Mouse (Mus musculus): ENCODE measurements around the gene Itsn1. TPM values are rescaled to one million over a fixed set of nuclear protein-coding genes. Genes with fewer than 3 reads are reported as not detected.

The Itsn1 gene
- total RNA-seq, 2 experiments from 2014 or later, result 145 to 159 TPM

DNA sequence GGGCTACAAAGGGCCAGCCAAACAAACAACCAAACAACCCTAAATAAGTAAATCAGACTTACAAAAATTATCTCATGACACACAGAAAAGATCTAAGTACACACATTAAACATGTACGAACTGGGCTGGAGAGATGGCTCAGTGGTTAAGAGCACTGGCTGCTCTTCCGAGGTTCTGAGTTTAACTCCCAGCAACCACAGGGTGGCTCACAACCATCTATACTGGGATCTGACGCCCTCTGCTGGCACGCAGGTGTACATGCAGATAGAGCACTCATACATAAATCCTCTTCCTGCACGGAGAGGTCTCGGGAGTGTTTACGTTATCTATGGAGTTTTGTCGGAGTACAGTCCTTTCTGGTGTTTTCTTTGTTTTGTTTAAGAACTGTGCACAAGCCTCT lies 206.0 kb downstream of the Itsn1 start:
- DNase-seq (ENCODE audit: low spot score in 2 of 2), result peak; percentile 65 to 66

DNA sequence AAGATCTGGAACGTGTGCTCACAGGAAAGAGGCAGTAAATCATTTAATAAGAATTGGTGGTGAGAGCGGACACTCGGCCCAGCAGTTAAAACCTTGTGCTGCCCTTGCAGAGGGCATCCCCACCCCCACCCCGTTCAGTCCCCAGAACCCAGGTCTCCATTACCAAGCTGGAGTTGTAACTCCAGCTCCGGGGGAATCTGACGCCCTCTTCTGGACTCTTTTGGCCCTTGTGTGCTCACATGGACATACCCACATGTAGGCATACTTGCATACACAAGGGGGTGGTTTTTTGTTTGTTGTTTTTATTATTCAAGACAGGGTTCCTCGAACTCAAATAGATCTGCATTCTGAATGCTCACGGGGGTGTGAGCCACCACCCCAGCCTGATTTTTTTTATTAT lies 206.6 kb downstream of the Itsn1 start:
- DNase-seq (ENCODE audit: low spot score in 2 of 2), result no peak

DNA sequence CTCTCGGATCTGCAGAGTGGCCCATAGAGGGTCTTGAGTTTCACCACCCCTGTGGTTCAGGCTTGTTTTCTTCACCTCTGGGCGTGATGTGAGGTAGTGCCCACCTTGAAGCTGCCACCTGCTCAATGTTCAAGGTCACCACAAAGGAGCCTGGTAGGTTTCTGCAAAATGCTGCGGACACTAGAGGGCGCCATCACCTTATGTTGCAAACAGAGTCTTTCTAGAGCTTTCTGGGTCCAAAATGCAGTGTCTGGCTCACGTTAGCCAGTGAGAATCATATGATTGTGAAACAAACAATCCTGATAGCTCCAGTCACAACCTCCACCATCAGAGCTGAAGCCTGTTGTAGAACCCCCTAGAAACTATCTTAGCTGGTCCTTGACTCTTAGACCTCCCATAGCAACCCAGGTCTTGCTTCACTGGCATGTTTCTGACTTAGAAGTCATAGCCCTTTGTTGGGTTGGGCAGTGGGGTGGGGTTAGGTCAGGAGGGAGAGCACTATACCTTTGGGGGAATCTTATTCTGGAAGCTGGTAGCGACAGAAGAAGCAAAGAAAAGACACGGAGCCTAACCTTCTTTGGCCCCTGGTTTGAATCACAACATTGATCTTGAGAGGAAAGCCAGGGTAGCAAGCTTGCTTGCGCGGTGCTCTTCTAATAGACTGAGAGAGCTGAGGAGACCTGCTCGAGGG lies 207.4 kb downstream of the Itsn1 start:
- DNase-seq (ENCODE audit: low spot score in 2 of 2), result peak; percentile 89 to 93

DNA sequence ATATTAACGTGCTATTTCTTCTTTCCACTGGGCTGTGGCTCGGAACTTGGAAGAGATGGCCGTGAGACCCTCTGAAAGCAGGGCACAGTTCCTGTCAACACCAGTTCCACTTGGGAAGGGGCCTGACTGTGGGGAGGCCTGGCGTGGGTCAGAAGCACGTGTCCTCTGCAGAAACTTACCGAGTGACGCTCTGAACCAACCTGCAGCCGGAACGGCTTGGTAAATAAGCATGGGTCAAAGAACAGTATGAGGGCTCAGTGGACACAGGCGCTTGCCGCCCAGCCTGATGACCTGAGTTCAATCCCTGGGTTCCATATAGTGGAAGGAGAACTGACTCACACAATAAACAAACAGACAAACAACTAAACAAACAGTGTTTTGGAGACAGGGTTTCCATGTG lies 208.2 kb downstream of the Itsn1 start:
- no peak for DNase-seq (ENCODE audit: low spot score in 2 of 2)

DNA sequence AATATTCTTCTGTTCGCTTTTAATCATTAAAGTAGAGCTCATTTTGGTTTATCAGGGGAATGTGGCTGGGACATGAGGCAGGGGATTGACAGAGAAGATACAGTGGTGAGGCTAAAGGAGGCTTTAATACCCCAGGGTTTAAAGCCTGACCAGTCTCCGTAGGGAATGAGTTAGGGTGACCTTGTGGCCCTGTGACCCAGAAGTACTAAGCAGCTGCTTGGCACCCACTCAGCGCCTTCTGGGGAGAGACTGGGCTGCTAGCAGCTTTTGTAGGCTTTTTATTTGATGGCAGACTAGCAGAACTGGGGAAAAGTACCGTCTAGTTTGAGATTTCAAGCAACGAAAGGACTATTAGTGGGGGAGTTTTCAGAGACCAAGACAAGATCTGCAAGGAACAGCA lies 209.1 kb downstream of the Itsn1 start:
- no peak for DNase-seq (ENCODE audit: low spot score in 2 of 2)

DNA sequence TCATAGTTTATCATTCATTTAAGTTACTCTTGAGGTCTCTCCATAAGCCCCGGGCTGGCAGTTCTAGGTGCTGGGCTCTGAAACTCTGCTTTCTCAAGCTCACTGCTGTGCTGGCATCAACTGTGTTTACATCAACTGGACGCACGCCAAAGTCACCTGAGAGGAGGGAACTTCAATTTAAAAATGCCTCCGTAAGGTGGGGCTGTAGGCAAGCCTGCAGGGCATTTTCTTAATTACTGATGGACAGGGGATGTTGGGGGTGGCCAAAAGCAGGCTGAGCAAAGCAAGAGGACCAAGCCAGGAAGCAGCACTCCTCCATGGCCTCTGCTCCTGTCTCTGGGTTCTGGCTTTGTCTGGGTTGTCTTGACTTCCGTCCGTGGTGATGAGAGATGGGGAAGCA lies 211.6 kb downstream of the Itsn1 start:
- DNase-seq (ENCODE audit: low spot score in 2 of 2), result no peak

DNA sequence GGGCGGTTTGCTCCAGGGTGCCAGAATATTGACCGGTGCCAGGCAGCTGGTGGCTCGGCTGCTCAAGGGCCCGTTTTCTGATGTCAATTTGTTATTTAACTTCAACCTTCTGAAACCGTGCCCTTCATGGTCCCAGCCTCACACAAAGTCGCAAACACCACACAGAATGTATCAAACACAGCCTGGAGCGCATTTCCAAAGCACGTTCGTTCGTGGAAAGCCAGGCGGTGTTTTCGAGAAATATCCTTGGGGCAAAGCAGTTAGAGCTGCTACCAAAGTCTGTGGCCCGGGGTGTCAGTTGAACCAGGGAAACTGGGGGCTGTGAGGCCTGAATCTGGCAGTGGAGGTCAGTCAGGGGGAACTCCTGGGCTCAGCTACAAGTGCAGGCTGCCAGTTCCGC lies 213.1 kb downstream of the Itsn1 start:
- no peak for DNase-seq (ENCODE audit: low spot score in 2 of 2)

DNA sequence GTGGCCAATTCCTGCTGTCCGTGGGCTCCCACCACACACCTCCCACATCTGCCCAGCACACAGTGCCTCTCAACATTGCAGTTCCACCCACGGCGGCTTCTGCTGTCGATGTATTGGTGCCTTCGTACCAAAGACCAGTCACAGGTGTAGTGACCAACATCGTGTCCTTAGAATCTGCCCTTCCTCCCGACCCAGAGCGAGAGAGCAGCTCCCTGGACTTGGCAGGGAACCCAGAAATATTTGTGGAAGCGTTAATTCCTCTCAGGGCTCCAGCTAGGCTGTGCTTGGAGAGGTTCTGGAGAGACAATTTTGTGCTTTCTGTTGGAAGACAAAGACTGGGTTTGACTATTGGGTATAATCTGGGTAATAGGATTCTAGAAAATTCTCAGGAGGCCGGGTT lies 217.2 kb downstream of the Itsn1 start:
- no peak for DNase-seq (ENCODE audit: low spot score in 2 of 2)

DNA sequence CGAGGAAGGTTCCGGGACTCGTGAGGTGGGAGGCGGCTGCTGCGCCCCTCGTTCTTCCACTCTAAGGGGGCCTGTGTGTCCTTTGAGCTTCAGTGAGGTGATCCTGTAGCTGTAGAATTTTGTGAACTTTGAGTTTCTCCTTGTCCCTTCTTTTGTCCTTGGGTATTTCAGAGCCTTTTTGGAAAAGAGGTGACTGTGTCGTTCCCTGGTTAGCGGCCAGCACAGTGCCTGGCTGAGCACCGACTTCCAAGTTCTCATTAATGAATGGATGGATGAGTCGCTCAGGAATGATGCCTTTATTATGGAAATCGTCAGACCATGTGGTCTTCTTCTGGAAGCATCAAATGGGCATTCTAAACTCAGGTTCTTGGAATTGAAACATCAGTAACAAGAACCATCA lies 218.0 kb downstream of the Itsn1 start:
- no peak for DNase-seq (ENCODE audit: low spot score in 2 of 2)

DNA sequence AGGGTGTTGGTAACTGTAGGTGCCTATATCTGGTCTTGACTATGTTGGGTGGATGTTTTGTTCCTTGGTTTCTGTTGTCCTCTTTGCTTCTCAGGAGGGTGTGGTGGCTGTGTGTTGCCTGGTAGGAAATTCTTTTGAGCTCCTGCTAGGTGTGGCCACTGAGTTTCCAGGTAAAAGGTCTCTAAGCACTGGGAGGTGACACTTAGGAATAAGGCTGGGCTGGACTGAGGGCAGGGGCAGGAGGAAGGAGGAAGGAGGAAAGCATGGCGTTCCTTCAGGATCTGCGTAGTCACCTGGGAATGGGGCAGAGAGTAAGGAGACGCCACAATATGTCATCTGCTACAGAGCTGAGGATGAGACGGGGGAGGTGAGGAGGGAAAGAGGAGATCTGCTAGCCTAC lies 224.9 kb downstream of the Itsn1 start:
- DNase-seq (ENCODE audit: low spot score in 2 of 2), result no peak

DNA sequence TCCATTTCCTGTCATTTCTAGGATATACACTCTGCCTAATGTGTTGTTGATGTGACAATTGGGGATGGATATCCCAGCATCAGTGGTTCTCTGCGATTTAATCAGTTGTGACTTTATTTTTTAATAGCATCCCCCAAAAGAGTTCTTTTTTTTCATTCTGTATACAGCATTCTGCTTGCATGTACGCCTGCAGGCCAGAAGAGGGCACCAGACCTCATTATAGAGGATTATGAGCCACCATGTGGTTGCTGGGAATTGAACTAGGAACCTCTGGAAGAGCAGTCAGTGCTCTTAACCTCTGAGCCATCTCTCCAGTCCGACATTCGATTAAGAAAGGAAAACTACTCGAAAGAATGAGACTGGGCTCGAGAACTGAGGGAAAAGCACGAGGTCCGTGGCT lies 225.7 kb downstream of the Itsn1 start:
- DNase-seq (ENCODE audit: low spot score in 2 of 2), result no peak

DNA sequence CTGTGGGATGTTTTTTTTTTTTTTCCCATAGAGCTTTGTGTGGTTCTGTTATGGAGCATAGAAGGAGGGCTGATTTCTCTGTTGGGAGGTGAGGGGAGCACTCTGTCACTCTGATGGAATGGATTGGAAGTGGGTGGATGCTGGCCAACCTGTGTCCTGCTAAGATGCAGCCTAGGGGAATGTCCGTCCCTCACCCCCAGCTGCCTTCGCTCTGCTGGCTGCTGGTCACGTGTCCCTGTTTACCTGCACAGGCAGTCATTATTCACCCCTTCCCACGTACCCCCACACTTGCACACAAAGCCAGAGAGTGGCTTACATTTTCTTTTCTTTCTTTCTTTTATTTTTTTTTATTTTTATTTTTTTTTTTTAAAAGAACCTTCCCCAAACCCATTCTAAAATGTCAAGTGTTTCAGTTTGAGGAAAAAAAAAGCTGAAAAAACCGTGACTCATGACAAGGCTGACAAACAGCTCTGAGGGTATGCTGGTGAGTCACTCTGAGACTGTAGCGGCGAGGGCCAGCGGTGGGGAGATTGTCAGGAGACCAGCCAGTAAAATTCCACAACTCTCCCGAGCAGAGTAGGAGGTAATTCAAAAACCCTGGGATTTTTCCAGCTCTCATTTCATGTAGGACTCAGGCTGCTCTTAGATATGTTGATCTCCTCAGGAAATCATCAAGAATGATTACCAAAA lies 233.3 kb downstream of the Itsn1 start:
- DNase-seq (ENCODE audit: low spot score in 2 of 2), result peak; percentile 31 to 46

DNA sequence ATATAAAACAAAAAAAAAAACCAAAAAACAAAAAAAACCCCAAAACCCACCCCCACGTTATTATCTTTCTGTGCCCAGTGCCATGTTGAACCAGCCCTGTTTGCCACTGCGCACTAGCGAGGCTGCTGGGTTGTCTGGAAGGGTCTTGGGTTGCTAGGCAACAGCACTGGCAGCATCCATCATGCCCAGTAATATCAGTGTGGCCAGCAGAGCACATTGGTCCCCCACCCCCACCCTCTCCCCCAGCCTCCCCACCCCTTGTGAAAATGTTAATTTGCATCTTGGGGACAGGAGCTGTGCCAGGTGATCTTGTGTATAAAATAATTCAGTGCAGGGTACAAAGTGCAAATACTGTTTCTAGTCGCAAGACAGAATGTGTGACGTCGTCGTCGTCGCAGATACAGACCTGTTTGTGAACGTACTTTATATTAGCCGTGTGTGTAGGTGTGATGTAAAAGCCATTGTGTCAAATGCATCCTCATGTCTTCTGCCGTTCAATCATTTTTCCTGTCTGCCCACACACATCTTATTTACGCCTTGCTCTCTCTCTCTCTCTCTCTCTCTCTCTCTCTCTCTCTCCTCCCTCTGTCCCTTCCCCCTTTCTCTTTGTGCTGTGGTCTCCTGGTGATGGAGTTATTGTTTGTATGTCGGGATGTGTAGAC lies 233.9 kb downstream of the Itsn1 start:
- peak; percentile 50 to 68 for DNase-seq (ENCODE audit: low spot score in 2 of 2)

DNA sequence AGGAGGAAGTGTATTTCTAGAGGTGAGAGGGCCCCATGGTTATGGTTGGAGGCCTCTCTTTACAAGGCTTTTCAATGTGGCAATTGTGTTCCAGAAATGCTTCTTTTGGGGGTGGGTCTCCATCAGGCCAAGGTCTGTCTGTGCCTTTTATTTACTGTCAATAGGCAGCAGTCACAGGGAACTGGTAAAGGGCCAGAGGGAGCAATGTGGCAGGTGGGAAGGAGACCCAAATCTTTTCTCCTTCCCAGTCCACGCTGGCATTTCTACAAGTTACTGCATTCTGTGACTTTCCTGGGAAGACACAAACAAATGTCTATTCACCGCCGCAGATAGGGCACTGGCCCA lies 234.4 kb downstream of the Itsn1 start:
- DNase-seq (ENCODE audit: low spot score in 2 of 2), result peak; percentile 24 to 27

DNA sequence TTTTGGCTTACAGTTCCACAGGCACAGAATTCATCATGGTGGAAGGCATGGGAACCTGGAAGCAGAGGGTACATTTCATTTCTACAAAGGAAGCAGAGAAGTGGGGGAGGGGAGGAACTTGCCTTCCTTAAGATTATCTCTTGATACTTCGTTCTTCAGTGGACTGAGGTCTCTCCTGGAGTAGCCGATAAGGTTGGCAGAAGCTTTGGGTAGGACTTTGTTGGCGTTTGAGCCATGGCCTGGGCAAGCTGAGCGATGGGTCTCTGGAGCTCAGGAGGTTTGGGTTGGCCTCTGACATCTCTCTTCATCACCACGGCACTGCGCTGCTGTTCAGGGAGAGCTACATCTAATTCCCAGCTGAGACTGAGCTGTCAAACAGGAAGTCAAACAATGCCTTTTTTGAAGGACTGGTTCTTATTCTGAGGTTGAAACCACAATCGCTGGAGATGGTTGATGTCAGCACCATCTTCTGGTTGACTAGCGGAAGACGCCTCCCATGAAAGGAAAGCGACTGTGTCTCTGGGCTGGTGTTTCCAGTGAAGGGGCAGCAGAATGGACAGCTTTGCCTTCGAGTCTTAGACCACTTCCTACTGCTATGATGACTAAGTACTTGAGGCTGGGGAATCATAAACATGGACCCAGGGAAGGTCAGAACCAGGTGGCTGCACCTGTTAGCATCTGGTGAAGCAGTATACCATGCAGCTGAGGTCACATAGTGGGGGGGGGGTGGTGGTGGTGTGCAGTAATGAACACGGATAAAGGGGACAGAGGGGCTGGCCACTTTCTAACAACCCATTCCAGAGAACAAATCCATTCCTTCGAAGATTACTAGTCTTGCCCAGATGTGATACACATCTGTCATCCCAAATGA lies 235.5 kb downstream of the Itsn1 start:
- no peak for DNase-seq (ENCODE audit: low spot score in 2 of 2)

DNA sequence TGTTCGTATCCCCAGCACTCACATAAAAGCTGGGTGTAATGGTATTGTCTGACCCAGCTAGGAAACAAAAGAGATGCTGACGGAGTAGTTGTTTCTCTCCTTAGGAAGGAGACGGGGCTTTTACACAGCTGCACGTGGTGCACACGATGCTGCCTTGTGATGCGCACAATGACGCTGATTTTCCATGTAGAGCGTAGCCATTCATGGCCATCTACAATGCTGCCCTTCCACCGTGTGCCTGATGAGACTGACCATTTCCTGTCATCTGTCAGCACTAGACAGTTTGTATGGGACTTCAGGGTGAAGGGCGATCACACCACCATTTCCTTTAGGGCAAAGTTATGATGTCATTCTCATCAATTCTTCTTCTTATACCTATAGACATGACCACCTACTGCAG lies 239.6 kb downstream of the Itsn1 start:
- no peak for DNase-seq (ENCODE audit: low spot score in 2 of 2)

DNA sequence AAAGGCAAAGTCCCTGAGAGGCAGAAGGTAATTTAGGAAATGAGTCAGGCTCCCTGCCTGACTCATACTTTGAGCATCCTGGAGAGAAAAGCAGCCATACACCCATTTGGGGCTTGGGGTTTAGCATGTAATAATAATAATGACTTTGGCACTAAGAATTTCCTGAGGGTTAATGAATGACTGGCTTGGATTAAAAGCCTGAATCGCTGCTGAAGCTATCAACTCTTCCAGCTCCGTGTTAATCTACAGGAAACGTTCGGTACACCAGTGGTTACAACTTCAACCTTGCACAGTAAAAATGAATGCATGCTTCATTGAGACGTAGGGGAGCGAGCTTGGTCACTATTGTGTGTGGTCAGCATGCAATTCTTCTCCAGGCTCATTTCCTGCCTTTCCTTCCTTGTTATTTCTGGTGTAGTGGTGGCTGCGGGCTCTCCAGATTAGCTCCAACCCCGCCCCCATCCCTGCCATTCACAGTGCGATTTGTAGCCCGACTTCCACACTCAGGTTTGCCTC lies 240.5 kb downstream of the Itsn1 start:
- no peak for DNase-seq (ENCODE audit: low spot score in 2 of 2)

Data from layer of hippocampus, postnatal 10 days (tissue).